Mouse (Mus musculus): ENCODE measurements at regions not wholly inside any gene's neighbourhood (a gene's known extent, or its start where the extent isn't known, plus 50 kb on each side); places are given as distances from the start of the nearest gene placed in this dataset.

DNA sequence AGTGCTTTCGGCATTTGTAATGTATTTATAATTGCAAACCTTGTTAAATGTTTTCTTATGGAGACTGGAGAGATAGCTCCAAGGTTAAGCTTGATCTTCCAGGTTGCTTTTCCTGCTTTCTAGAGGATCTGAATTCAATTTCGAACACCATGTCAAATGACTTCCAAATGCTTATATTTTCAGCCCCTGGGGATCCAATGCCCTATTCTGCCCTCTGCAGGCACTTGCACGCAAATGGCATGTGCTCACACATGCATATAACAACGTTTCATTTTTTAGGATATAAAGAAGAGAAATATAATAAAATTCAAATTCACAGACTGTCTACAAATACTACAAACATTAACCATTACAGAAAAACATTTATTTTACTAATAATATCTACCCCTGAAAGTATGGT is 614.2 kb downstream of the A830018L16Rik start:
- TF ChIP-seq POLR2A (IDR thresholded peaks at IDR 0.05; ENCODE audit: insufficient read depth, low read length) (no peak), CTCF (IDR thresholded peaks at IDR 0.05; ENCODE audit: low read depth, low read length) (peak; percentile 11)

Measured in ES-Bruce4 (cell line).